Mouse (Mus musculus) B cell, adult 2 months (primary cell): ENCODE measurements around the gene Dync2li1.

ENCODE experiments used
- DNase-seq, 2 experiments: peaks; one replicate each; pipeline ENCODE4 v3.0.0; 2022

Gene Dync2li1

DNA sequence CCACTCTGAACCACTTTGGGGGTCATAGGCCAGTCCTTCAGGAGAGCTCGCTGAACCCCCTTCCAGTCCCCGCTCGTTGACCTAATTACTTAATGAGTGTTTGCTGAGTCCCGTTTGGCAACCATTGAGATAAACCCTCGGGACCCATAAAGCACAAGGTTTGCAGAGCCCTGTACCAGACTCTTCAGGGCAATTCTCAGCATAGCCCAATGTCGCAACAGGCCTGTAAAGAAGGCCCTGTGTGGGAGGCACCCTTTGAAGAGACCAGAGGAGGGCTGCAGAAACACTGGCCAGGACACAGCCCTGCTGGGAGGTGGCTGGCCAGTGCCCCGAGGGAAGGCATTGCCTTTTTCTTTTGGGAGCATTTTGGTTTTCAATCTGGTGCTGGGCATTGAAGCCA, 14.3 kb upstream of the Dync2li1 start:
- DNase-seq = no peak

DNA sequence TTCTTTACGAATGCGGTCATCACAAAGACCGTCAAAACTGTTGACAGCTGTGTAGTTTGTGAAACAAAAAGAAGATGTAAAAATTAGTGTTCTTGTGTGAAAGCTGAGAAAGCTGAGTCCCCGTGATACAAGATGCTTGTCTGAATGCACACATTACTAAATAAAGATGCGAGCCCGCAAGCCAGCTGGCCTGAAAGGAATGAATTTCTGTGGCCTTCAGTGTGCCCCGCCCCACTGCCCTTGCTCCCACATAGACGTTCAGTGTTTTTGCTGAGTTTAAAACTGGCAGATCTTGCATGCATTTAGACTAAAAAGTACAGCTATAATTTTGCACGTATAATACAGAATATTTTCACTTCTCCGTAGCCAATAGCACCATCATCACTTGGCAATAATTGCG, 10.5 kb upstream of the Dync2li1 start:
- DNase-seq = no peak

DNA sequence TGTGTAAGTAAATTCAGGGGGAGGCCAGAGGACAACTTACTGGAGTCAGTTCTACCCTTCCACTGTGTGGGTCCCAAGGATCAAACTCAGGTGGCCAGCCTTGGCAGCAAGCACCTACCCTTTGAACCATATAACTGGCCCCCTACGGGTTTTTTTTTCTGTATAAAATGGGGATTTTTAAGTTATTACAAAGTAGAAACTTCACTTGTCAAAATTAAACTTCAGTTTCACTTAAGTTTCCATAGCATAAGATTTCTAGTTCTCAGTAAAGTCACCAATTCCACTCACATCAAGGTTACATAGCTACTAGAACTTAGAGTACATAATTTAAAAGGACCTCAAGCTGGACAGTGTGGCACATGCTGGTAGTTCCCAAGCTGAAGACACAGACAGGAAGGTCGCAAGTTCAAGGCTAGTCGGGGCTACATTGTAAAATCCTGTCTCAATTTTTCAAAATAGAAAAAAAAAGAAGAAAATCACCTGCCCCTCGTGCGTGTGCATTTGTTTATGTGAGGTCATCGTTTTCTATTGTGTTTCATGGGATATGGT, 9.7 kb upstream of the Dync2li1 start:
- no peak for DNase-seq

DNA sequence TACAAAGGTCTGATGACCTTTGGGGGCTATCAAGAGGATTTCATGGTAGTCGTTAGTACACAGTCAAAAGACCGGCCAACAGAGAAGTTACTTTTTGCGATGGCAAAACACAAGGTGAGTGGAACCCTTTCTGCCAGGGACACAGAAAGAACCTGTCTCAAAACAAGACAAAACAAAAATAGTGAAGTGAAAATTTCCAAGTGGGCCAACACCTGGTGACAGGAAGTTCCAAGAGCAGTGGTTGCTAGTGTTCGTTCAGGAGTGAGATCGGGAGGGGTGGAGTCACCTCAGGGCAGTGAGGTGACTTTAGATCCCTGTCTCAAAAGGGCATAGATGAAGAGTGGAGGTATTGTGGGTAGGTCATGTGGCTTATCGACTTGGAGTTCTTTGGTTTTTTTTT, 8.3 kb upstream of the Dync2li1 start:
- no peak for DNase-seq

DNA sequence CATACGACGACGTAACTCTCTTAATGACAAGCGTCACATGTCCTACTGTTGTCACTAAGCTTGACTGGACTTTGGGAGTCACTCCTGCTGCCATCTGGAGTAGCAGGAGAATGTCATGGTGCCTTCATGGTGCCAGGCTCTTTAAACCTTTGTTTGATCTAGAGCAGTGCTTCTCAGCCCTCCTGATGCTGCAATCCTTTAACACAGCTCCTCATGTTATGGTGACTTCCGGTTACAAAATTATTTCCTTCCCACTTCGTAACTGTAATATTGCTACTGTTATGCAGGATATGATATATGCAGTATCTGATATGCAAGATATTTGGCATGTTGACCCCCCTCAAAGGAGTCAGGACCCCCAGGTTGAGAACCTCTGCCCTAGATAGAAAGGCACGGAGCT, 7.2 kb upstream of the Dync2li1 start:
- DNase-seq = no peak

DNA sequence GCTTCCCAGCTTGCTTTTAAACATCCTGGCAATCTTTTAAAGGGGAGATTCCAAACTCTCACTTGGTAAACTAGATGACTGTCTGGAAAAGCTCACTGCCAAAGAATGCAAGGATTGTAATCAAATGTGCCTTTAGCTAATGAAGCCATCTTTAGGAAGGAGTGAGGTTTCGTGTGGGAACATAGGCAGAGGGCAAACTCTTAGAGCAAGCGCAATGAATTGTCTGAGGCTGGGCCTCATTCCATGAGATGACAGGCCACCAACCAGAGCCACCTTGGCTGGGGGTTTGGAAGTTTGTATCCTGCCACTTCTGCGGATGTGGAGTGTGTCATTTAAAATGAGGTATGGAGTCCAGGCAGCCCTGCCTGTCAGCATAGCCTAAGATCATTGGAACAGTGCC, 6.2 kb upstream of the Dync2li1 start:
- DNase-seq = no peak

DNA sequence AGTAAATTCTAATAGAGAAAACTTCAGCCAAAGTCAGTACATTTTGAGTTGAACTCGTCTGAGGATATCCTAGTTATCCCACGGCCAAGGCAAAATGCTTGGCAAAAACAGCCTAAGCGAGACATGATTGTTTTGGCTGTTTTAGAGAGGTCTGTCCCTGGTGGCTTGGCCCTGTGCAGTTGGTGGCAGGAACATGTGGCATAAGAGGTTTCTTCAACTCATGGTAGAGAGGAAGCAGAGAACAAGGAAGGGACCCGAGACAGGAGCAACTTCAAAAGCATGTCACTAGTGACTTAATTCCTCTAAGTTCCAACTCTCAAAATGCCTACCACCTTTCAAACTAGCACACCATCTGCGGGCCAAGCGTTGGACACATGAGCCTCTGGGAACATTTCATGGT, 5.7 kb upstream of the Dync2li1 start:
- DNase-seq = no peak

DNA sequence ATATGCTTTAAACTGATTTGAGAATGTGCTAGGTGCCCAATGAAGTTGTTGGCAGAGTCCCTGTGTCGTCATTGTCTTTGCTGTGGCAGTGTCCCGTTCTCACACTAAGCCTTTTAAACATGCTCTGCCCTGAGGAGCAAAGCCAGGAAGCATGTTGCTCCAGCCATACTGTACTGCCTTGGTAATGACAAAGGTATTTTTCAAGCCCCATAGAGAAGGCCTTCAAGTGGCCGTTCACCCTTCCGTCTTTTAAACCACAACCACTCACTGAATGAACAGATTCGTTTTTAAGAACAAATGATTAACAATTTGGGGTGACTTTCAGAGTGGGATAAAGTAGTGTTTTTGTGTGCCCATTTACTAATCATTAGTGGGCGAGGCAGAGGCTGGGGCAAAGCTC, 5.1 kb upstream of the Dync2li1 start:
- no peak for DNase-seq

DNA sequence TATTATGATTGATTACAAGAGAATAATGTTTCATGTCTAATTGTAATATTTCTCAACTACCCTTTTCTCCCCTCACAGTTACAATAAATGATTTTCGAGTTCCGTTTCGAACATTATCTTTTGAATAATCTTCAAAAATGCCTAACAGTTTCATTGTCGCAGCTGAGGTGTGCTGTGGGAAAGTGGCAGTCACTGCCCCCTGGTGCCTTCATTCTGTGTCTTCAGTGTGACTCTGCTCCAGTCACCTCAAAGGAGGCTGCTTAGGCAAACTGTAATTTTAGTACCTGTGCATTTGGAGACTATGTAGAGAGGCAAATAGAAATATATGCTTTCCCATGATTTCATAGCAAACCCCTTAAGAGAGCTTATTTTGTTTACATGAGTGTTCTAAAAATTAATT, 4.3 kb upstream of the Dync2li1 start:
- no peak for DNase-seq

DNA sequence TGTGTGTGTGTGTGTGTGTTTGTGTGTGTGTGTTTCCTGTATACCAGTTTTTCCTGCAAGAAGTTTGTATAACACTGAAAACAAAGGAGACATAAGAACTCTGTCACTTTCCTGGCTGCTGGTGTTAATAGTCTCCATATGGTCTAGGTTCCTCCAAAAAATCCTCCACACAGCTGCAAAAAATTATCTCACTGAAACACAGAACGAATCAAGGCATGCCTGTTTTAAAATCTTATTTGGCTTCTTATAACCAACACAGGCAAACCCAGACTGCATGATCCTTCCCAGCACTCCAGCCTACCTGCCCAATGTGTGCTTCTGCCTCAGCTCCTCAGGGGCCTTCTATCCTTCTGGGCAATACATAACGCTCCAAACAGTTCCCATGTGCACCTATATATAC, 3.4 kb upstream of the Dync2li1 start:
- no peak for DNase-seq

DNA sequence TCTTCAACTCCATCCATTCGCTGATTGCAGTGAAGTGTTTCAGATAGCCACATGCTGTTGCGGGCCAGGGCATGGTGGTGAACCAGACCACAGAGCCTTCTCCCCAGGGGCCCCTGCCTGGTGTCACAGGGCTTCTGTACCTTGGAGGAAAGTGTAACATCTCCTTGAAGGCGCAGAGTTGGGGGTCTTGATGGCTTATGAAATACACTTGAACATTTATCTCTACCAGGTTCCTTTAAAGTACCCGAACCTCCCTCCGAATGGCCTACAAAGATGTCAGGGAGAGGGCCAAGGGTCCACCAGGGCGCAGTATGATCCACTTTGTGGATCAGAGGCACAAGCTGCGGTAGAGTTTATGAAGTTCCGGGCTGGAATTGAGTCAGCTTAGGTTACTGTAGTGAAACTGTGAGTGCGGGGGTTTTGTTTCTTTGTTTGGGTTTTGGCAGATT, 585 bp downstream of the Dync2li1 start:
- peak; percentile 13 to 20 for DNase-seq

DNA sequence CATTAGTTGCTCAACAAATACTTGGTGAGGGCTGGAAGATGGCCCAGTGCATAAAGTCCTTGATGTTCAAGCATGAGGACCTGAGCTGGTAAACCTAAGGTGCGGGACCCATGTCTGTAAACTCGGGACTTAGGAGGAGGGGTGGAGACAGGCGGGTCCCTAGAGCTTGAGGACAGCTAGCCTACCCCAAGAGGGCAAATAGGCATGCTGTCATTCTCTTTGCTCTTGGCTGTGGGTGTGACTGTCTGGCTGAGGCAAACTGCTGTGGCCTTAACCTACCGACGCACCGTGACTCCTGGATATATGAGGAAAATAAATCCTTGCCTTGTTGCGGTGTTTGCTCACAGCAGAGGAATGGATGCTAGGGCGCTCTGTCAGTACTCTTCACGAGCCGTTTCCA, 1.4 kb downstream of the Dync2li1 start:
- DNase-seq = no peak

DNA sequence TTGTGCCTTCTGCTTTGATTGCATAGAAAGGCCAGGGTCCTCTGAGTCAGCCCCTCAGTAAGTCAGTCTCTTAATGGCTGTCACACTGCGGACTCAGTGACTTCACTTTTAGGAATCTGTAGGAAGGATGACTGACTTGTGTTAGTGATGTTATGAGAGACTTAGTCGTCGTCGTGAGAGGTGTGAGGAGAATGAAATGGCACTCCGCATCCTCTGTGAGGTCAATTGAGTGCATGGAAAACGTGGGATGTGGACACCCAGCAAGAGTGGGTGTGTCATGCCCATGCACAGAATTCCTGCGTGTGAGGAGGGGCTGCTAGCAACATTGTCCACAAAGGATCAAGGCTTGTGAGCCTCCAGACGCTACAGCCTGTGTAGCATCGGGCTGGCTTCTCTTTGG, 2.3 kb downstream of the Dync2li1 start:
- DNase-seq = no peak

DNA sequence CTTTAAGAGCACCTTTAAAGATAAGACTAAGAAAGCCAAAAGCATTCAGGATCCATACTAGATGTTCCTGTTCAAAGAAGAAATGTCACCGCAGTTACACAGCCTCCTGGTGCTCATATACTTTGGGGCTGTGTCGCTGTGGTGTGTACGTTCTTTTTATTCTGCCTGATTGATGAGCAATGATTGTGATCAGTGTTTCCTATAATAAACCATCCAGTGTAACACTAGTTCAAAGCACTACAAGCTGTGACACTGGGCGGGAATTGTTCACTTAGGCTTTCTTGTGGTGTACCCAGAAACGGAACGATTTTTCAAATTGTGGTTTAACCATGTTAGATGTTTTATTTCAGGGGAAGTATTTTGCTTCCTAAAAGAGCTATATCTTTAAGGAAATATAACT, 5.5 kb downstream of the Dync2li1 start:
- DNase-seq = no peak

DNA sequence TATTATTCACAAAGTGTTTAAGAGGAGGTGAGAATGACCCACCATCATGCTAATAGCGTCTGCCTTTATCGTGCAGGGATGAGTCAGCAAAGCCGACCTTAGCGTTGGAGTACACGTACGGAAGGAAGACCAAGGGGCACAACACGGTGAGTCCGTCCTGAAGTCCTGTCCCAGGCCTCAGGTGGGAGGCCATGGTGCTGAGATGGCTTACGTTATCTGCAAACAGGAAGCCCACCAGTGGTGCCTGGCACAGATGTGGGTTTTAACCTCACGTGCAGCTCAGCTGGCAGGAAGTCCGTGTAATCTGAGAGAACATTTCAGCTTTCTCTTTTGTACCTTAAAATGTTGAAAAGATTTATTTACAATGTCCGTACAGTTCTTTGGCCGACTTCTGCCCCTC, 7.1 kb downstream of the Dync2li1 start:
- peak; percentile 56 to 57 for DNase-seq

DNA sequence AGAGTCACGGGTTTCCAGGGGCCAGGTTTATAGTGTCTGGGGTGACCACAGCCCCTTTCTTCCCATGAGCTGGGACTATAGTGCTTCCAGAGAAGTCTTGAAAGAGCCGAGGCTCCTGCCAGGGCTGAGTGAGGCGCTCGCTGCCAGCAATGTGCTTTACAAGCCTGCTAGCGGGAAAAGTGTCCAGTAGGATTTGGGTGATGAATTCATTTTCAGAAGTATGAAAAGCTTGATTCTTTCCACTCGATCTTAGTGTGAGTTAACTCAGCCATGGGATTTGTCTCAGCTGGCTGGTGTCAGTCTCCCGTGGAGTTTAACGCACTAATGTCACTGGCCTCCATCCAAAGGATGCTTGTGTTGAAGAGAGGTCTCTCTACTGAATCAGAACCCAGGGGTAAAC, 10.0 kb downstream of the Dync2li1 start:
- no peak for DNase-seq

DNA sequence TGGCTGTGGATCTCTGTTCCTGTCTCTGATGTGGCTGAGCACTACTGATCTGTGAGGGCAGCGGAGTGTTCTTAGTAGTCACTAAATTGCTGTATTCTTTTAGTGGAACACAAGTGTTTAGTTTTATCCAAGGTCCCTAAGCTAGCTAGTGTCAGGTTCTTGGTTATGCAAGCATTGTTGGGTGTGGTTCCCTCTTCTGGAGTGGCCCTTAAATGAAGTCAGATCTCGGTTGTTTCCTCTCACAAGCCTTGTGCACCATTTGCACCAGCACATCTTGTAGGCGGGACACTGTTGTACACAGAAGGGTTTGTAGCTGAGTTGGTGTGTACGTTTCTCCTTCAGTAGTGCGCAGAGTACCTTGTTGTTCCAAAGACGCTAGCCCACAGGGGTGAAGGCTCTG, 11.7 kb downstream of the Dync2li1 start:
- no peak for DNase-seq

DNA sequence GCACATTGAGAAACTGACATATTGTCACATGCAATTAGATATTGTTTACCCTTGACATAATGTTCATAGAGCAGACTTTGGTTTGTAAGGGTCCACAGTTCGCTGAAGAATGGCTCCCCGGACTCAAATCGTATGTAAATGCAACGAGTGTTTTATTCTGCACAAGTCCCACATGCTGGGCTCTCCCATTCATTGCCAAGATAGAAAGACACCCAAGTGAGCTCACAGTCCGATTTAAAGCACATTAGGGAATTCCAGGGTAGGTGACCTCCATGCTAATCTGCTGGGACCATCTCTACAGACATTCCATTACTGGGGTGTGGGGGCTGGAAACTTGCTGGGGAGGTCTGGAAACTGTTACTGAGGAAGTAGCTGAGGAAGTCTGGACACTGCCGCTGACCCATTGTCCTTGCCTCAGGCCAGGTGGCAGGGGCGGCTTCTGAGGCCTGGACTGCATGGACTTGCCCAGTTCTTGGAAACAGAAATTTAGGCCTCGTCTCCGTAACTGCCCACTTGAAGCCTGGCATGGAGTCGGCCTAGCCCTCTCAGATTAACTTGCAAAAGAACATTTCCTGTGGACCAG, 13.6 kb downstream of the Dync2li1 start:
- DNase-seq = no peak

DNA sequence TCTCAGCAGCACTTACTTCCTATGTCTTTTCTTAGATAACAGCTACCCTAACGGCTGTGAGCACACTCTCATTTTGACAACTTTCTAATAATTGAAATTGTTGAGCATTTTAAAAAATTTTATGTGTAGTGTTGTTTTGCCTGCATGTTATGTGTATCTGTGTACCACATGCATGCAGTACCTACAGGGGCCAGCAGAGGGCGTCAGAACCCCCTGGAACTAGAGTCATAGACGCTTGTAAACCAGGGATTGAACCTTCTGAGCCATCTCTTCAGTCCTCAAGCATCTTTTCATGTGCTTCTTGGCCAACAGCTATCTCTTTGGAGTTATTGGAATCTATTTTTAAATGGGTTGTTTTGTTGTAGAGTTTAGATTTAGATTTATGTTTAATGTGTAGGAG, 15.6 kb downstream of the Dync2li1 start:
- DNase-seq = peak; percentile 67 to 69

DNA sequence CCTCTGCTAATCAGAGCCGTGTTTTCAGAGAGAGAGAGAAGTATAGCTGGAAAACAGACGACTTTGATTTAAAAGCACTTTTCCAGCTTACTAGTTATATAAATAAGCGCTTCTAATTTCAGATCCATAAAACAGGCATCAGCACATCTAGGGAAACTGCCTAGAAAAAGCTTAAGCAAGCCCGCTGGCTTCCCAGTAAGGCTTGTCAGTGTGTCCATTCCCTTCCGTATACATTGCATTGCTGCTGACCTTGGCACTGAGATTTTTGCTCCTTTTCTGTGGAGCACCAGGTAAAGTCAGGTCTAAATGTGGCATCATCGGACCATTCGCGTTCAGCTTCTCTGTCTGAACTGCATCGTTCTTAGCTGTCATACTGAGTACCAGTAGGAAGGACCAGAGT, 16.0 kb downstream of the Dync2li1 start:
- no peak for DNase-seq

DNA sequence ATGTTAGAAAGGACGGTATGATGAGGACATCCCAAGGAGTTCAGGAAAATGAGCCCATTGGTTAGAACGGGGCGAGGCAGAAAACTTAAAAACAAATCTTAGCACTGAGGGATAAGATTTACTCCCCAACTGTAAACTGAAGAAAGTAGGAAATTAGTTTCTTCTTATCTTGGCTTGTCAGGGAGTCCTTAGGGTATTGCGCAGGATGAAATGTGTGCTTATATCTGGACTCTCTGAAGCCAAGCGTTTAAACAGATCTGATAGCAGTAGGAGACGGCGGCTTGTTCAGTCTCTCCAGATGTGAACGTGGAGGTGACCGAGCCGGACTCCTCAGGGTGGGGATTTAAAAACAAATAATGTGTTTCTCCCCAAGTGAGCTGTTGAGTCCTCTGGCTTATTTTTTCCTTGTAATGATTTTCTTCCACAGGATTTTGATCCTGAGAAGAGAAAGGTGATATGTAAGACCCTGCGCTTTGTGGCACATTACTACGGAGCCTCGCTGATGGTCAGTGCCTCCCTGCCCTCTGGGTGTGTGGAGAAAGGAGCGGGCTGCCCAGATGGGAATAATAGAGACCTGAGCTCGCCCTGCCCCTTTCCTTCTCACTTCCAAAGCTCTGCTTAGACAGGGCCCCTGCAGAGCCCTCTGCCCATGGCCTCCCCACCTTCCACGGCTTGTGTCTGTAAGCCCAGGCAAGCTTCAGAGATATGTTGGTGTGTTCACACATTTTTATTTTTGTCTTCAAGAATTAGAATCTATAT, 18.2 kb downstream of the Dync2li1 start:
- no peak for DNase-seq

DNA sequence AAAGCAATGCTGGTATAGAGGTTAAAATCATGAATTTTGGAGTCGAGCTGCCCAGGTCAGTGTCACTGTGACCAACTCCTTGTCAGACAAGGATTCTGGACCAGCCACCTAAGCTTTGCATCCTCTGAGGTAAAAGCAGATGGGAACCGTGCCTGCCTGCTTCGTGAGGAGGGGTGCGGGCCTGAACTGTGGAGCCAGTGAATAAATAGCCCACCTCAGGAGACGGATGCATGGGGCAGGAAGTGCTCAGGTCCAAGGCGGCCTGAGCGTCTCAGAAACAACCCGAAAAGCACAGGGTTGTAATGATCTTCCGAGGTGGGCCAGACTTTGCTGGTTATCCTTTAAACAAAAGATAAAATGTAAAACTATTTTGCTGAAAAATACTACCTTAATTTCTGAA, 18.8 kb downstream of the Dync2li1 start:
- no peak for DNase-seq

DNA sequence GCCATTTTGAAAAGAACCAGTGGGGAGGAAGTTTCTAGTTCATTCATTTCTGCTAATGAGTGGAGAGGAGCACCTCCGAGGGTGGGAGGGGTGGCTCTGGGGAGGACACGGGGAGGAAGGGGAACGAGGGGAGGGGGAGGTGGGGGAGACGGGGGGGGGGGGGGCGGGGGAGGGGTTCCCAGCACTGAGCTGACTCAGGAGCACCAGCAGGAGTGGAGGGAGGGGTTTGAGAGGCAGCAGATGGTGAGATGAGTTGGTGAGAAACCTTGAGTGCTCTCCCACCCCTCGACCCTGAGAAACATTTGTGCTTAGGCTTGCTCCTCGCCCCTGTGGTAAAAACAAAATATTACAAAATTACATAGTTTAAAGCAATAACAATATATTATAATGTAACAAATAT, 19.6 kb downstream of the Dync2li1 start:
- DNase-seq = no peak

DNA sequence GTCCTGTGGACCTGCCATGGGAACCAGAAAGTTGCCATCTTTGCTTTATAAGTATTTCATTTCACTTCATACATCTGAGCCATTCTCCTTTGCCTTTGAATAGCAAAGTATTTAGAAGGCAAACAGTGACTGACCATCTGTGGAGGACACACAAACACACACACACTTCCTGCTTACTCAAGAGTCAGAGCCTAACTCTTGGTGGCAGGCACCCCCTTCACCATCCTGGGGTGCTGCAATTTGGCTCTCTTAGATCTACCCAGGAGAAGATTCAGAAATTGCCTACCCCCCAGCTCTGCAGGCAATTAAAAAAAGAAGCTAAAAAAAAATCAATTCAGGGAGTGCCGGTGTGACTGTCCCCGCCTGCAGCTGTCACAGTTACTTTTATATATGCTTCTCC, 20.2 kb downstream of the Dync2li1 start:
- DNase-seq = no peak

DNA sequence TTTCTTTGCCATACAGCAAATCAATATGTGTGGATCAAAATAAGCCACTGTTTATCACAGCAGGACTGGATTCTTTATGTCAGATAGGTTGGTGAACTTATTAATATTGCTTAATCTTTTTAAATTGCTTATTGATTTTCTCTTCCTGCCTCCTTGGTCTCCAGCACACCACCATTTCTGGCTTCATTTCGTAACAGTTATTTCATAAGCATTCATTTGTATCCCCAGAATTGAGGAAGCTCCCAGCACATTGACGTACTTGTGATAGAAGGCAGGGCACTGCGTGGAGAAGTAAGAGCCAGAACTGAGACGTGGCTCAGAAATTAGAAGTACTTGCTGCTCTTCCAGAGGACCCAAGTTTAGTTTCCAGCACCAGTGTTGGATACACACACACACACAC, 21.3 kb downstream of the Dync2li1 start:
- DNase-seq = no peak
